Mouse (Mus musculus) lung, adult 2 months (tissue): ENCODE results near the gene Cd82.

Experiments
- CTCF ChIP-seq: fragments of 200-500 bp; IDR thresholded peaks from 2 replicates; pipeline ENCODE4 v1.5.1; 2011; ENCODE audit warnings: mild to moderate bottlenecking, low read length, control low read depth; ENCODE audit not compliant: insufficient read depth
- POLR2A ChIP-seq: fragments of 200-500 bp; IDR thresholded peaks from 2 replicates; pipeline ENCODE4 v1.6.1; 2011; ENCODE audit warnings: low read depth, mild to moderate bottlenecking, control low read depth, low read length, borderline replicate concordance; ENCODE audit errors: extremely low read depth

DNA sequence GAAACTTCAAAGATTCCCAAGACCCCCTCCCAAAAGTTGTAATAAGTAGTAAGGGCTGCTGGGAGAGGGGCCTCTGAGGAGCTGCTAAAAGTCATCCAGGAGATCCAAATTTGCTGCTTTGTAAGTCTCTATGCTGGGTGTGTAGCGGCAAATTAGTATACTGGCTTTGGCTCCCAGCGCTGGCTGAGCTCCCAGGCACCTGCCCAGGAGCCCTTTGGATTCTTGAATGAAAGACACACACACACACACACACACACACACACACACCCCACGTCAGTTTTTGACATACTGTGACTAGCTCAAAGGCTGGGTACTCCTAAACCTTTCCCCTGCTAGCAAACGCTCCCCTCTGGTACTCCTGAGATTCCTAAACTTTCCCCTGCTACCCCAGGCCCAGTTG, 76.0 kb downstream of the Cd82 start:
- TF ChIP-seq CTCF: no peak
- no peak for TF ChIP-seq POLR2A
